Mouse (Mus musculus) E14TG2a.4 (cell line): ENCODE results near the gene Eri3.

ENCODE experiments used
- CTCF ChIP-seq: conservative IDR thresholded peaks from 2 replicates; pipeline ENCODE4 v1.5.1; 2014; ENCODE audit warnings: low read length
- POU5F1 ChIP-seq: IDR thresholded peaks from 2 replicates; pipeline ENCODE4 v1.6.1; 2014; ENCODE audit warnings: low read length, borderline replicate concordance

GRCm38 (mm10) chr4:117527116-117527899 is 22.9 kb upstream of the Eri3 start:
- TF ChIP-seq CTCF (no peak), POU5F1 (no peak)
